Mouse (Mus musculus): Measurements from ENCODE around the gene Trim38. TPM values are rescaled to one million over a fixed set of nuclear protein-coding genes. Genes with fewer than 3 reads are reported as not detected.
"Not testable (repeated sequence)": the region's sequence is repeated elsewhere in the genome, so short reads cannot be mapped to it uniquely, and the experiment has no call there.

Gene Trim38
- total RNA-seq, 1 experiment, result 0.40 TPM

GRCm38 (mm10) chr13:23750839-23751477 is 18.8 kb upstream of the Trim38 start, which contains the start of gene Hist1h2ab:
TSS of gene Hist1h2ab (plus strand) at chr13:23751126.
- Histone ChIP-seq H3K27ac (ENCODE audit: insufficient read depth, low read depth, low read length, poor library complexity, severe bottlenecking) (peak within 1 kb of the TSS; percentile 94), H3K4me3 (ENCODE audit: insufficient read depth in 1 of 2, low read depth in 1 of 2, low read length in 2 of 2, poor library complexity in 1 of 2, severe bottlenecking in 1 of 2) (peak within 1 kb of the TSS; percentile 63 to 67), H3K9ac (ENCODE audit: insufficient read depth, low read depth, low read length, poor library complexity, severe bottlenecking) (peak within 1 kb of the TSS; percentile 84)
- DNase-seq (ENCODE audit: low read depth, low spot score); H3K9me3 ChIP-seq (ENCODE audit: control insufficient read depth, insufficient read depth, low read depth, low read length); H3K36me3 ChIP-seq (ENCODE audit: control insufficient read depth, insufficient read depth, low read length, poor library complexity, severe bottlenecking); H3K4me1 ChIP-seq (ENCODE audit: control insufficient read depth in 2 of 2, insufficient read depth in 2 of 2, low read length in 2 of 2, poor library complexity in 1 of 2): not testable (repeated sequence)
- TF ChIP-seq CHD2 (IDR thresholded peaks at IDR 0.05; ENCODE audit: low read depth, low read length), result peak; percentile 80; the same call in 1 of the 2 replicates
- in situ Hi-C loops (cut with MboI; ENCODE audit: low sequenced_read_pairs in 2 of 2, unreplicated experiment in 2 of 2), result loop anchor here in 1 of 2 experiments (25.0 kb wide), 1 partner anchor 1714 kb away; the partner anchor contains the start of genes Hist1h2ag, Hist1h2ah, Hist1h2bj and Hist1h2bk

GRCm38 (mm10) chr13:23751478-23751956 is 18.2 kb upstream of the Trim38 start:
- no peaks in the 10 kb centered on the region for H3K36me3 ChIP-seq (ENCODE audit: control insufficient read depth, insufficient read depth, low read length, poor library complexity, severe bottlenecking)
- peaks cover 0 to 5% of the 10 kb centered on the region in 2 experiments; a peak in 1 of 4 replicates for H3K4me1 ChIP-seq (ENCODE audit: control insufficient read depth in 2 of 2, insufficient read depth in 2 of 2, low read length in 2 of 2, poor library complexity in 1 of 2)
- in situ Hi-C loops (cut with MboI; ENCODE audit: low sequenced_read_pairs in 2 of 2, unreplicated experiment in 2 of 2), result loop anchor here in 1 of 2 experiments (25.0 kb wide), 1 partner anchor 1714 kb away; the partner anchor contains the start of genes Hist1h2ag, Hist1h2ah, Hist1h2bj and Hist1h2bk
- H3K9ac ChIP-seq (ENCODE audit: insufficient read depth, low read depth, low read length, poor library complexity, severe bottlenecking), result peak overlapping the region; percentile 84
- DNase-seq (ENCODE audit: low read depth, low spot score), result no peak
- no peaks in the 10 kb centered on the region for H3K9me3 ChIP-seq (ENCODE audit: control insufficient read depth, insufficient read depth, low read depth, low read length)
- H3K27ac ChIP-seq (ENCODE audit: insufficient read depth, low read depth, low read length, poor library complexity, severe bottlenecking), result peak overlapping the region; percentile 94
- no peak for TF ChIP-seq CHD2 (IDR thresholded peaks at IDR 0.05; ENCODE audit: low read depth, low read length)
- no peak for TF ChIP-seq ZC3H11A (IDR thresholded peaks at IDR 0.05; ENCODE audit: borderline replicate concordance, low read depth, low read length)
- TF ChIP-seq HCFC1 (IDR thresholded peaks at IDR 0.05; ENCODE audit: borderline replicate concordance, insufficient read depth, low read length), result no peak
- no peak for TF ChIP-seq MAFK (IDR thresholded peaks at IDR 0.05; ENCODE audit: insufficient read depth, low read depth, low read length)
- no peak for TF ChIP-seq ZNF384 (IDR thresholded peaks at IDR 0.05; ENCODE audit: low read depth, low read length)
- peak overlapping the region; percentile 63 to 67 for H3K4me3 ChIP-seq (ENCODE audit: insufficient read depth in 1 of 2, low read depth in 1 of 2, low read length in 2 of 2, poor library complexity in 1 of 2, severe bottlenecking in 1 of 2)

DNA sequence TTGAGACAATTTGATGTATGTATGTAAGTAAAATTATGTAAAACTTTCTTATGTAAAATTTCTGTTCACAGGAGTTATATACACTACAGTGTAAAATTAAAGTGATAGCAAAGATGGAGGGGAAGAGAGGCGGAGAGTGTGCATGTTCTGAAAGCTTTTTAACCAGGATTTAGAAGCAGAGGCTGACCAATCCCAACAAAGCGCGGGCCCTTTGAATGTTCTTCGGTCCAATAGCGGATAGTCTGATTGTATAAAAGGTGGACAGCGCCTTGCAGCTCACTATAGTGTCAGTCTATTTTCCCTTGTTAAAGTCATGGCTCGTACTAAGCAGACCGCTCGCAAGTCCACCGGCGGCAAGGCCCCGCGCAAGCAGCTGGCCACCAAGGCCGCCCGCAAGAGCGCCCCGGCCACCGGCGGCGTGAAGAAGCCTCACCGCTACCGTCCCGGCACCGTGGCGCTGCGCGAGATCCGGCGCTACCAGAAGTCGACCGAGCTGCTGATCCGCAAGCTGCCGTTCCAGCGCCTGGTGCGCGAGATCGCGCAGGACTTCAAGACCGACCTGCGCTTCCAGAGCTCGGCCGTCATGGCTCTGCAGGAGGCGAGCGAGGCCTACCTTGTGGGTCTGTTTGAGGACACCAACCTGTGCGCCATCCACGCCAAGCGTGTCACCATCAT is 17.5 kb upstream of the Trim38 start, which contains the start of gene Hist1h3b:
TSS of gene Hist1h3b (plus strand) at position 201 of the 675 bp plus-strand sequence.
- 0 out of 2 replicates have a peak, but pooled peaks have one; percentile 39 for TF ChIP-seq CHD2 (IDR thresholded peaks at IDR 0.05; ENCODE audit: low read depth, low read length)
- peak within 1 kb of the TSS; percentile 94 for H3K27ac ChIP-seq (ENCODE audit: insufficient read depth, low read depth, low read length, poor library complexity, severe bottlenecking)
- peak within 1 kb of the TSS; percentile 84 for H3K9ac ChIP-seq (ENCODE audit: insufficient read depth, low read depth, low read length, poor library complexity, severe bottlenecking)
- H3K9me3 ChIP-seq (ENCODE audit: control insufficient read depth, insufficient read depth, low read depth, low read length); H3K36me3 ChIP-seq (ENCODE audit: control insufficient read depth, insufficient read depth, low read length, poor library complexity, severe bottlenecking); DNase-seq (ENCODE audit: low read depth, low spot score); H3K4me1 ChIP-seq (ENCODE audit: control insufficient read depth in 2 of 2, insufficient read depth in 2 of 2, low read length in 2 of 2, poor library complexity in 1 of 2): not testable (repeated sequence)
- in situ Hi-C loops (cut with MboI; ENCODE audit: low sequenced_read_pairs in 2 of 2, unreplicated experiment in 2 of 2), result loop anchor here in 1 of 2 experiments (25.0 kb wide), 1 partner anchor 1715 kb away; the partner anchor contains the start of genes Hist1h2ag, Hist1h2ah, Hist1h2bj and Hist1h2bk
- peak within 1 kb of the TSS; percentile 63 to 67 for H3K4me3 ChIP-seq (ENCODE audit: insufficient read depth in 1 of 2, low read depth in 1 of 2, low read length in 2 of 2, poor library complexity in 1 of 2, severe bottlenecking in 1 of 2)

GRCm38 (mm10) chr13:23752742-23753172 is 17.0 kb upstream of the Trim38 start:
- H3K36me3 ChIP-seq (ENCODE audit: control insufficient read depth, insufficient read depth, low read length, poor library complexity, severe bottlenecking), result no peaks in the 10 kb centered on the region
- H3K27ac ChIP-seq (ENCODE audit: insufficient read depth, low read depth, low read length, poor library complexity, severe bottlenecking), result peak overlapping the region; percentile 77
- in situ Hi-C loops (cut with MboI; ENCODE audit: low sequenced_read_pairs in 2 of 2, unreplicated experiment in 2 of 2), result loop anchor here in 1 of 2 experiments (25.0 kb wide), 1 partner anchor 1715 kb away; the partner anchor contains the start of genes Hist1h2ag, Hist1h2ah, Hist1h2bj and Hist1h2bk
- H3K9ac ChIP-seq (ENCODE audit: insufficient read depth, low read depth, low read length, poor library complexity, severe bottlenecking), result peak overlapping the region; percentile 75
- no peak for TF ChIP-seq CHD2 (IDR thresholded peaks at IDR 0.05; ENCODE audit: low read depth, low read length)
- TF ChIP-seq HCFC1 (IDR thresholded peaks at IDR 0.05; ENCODE audit: borderline replicate concordance, insufficient read depth, low read length), result no peak
- TF ChIP-seq ZC3H11A (IDR thresholded peaks at IDR 0.05; ENCODE audit: borderline replicate concordance, low read depth, low read length), result no peak
- TF ChIP-seq MAFK (IDR thresholded peaks at IDR 0.05; ENCODE audit: insufficient read depth, low read depth, low read length), result no peak
- TF ChIP-seq ZNF384 (IDR thresholded peaks at IDR 0.05; ENCODE audit: low read depth, low read length), result no peak
- no peaks in the 10 kb centered on the region for H3K9me3 ChIP-seq (ENCODE audit: control insufficient read depth, insufficient read depth, low read depth, low read length)
- H3K4me3 ChIP-seq (ENCODE audit: insufficient read depth in 1 of 2, low read depth in 1 of 2, low read length in 2 of 2, poor library complexity in 1 of 2, severe bottlenecking in 1 of 2), result peak overlapping the region; percentile 19 to 61
- no peak for DNase-seq (ENCODE audit: low read depth, low spot score)
- H3K4me1 ChIP-seq (ENCODE audit: control insufficient read depth in 2 of 2, insufficient read depth in 2 of 2, low read length in 2 of 2, poor library complexity in 1 of 2), result peaks cover 0 to 5% of the 10 kb centered on the region in 2 experiments; a peak in 1 of 4 replicates

All from ES-E14 (cell line).